In genomic region chr7:73585114-73586032, GRCm38 (mm10) we compare ENCODE assay signal across 8 mouse cellular contexts. TPM values are rescaled to one million over a fixed set of nuclear protein-coding genes. Genes with fewer than 3 reads are reported as not detected.
DNase-seq lines count a peak whose midpoint lies in the region; ATAC-seq lines count a peak whose summit lies in the region.

No protein-coding gene starts in this region.

- no peaks in the 10 kb centered on the region for H3K36me3 ChIP-seq in forebrain, embryonic 10.5 days (replicated peaks)
- H3K36me3 ChIP-seq in forebrain, embryonic 11.5 days (ENCODE audit: control insufficient read depth, insufficient read depth, low read length): no peaks in the 10 kb centered on the region
- H3K36me3 ChIP-seq in midbrain, embryonic 10.5 days: no peaks in the 10 kb centered on the region
- H3K36me3 ChIP-seq in midbrain, embryonic 13.5 days: no peaks in the 10 kb centered on the region
- H3K36me3 ChIP-seq in intestine, embryonic 14.5 days (ENCODE audit: control insufficient read depth, insufficient read depth, low read length): no peaks in the 10 kb centered on the region
- no peaks in the 10 kb centered on the region for H3K36me3 ChIP-seq in neural tube, embryonic 15.5 days

- no peak for DNase-seq in forebrain, embryonic 10.5 days (ENCODE audit: extremely low spot score, low spot score)
- no peak for DNase-seq in forebrain, embryonic 11.5 days (ENCODE audit: low spot score)
- no peak for DNase-seq in midbrain, embryonic 10.5 days (ENCODE audit: low spot score)
- DNase-seq in intestine, embryonic 14.5 days (ENCODE audit: low spot score): peak; percentile 51
- DNase-seq in layer of hippocampus, adult 9-10 months (ENCODE audit: low spot score): no peak
- DNase-seq in cerebellum, postnatal 36 days: no peak

- no peak overlapping the region for H3K4me3 ChIP-seq in forebrain, embryonic 10.5 days
- no peak overlapping the region for H3K4me3 ChIP-seq in forebrain, embryonic 11.5 days (ENCODE audit: low read depth, low read length)
- no peak overlapping the region for H3K4me3 ChIP-seq in midbrain, embryonic 10.5 days
- no peak overlapping the region for H3K4me3 ChIP-seq in midbrain, embryonic 13.5 days (replicated peaks)
- no peak overlapping the region for H3K4me3 ChIP-seq in intestine, embryonic 14.5 days (ENCODE audit: low read depth, low read length)
- no peak overlapping the region for H3K4me3 ChIP-seq in neural tube, embryonic 15.5 days (replicated peaks)

- ATAC-seq in forebrain, embryonic 11.5 days (replicated peaks; ENCODE audit: low FRiP score): no peak
- no peak for ATAC-seq in midbrain, embryonic 13.5 days
- no peak for ATAC-seq in intestine, embryonic 14.5 days (replicated peaks; ENCODE audit: low FRiP score, low TSS enrichment, low read depth)
- ATAC-seq in neural tube, embryonic 15.5 days (ENCODE audit: low FRiP score): no peak

- H3K27ac ChIP-seq in forebrain, embryonic 10.5 days: peak overlapping the region; percentile 81
- H3K27ac ChIP-seq in forebrain, embryonic 11.5 days (ENCODE audit: low read depth, low read length): no peak overlapping the region
- peak overlapping the region; percentile 72 for H3K27ac ChIP-seq in midbrain, embryonic 10.5 days (replicated peaks)
- H3K27ac ChIP-seq in midbrain, embryonic 13.5 days: no peak overlapping the region
- peak overlapping the region; percentile 81 for H3K27ac ChIP-seq in intestine, embryonic 14.5 days (ENCODE audit: low read depth)
- H3K27ac ChIP-seq in neural tube, embryonic 15.5 days (replicated peaks): peak overlapping the region; percentile 60

- H3K4me1 ChIP-seq in forebrain, embryonic 10.5 days: peaks cover 39% of the 10 kb centered on the region
- peaks cover 2% of the 10 kb centered on the region; the same call in 1 of the 2 replicates for H3K4me1 ChIP-seq in forebrain, embryonic 11.5 days (replicated peaks; ENCODE audit: control insufficient read depth, insufficient read depth, low read length)
- peaks cover 44% of the 10 kb centered on the region for H3K4me1 ChIP-seq in midbrain, embryonic 10.5 days
- H3K4me1 ChIP-seq in midbrain, embryonic 13.5 days (replicated peaks): peaks cover 33% of the 10 kb centered on the region
- H3K4me1 ChIP-seq in intestine, embryonic 14.5 days (replicated peaks; ENCODE audit: control insufficient read depth, insufficient read depth, low read length): peaks cover 45% of the 10 kb centered on the region
- peaks cover 20% of the 10 kb centered on the region for H3K4me1 ChIP-seq in neural tube, embryonic 15.5 days

- WGBS in forebrain, embryonic 10.5 days: 85% methylated on average over 21 of the region's 22 CpGs
- WGBS in forebrain, embryonic 11.5 days: 77% methylated on average over 22 of the region's 22 CpGs
- 82% methylated on average over 22 of the region's 22 CpGs for WGBS in midbrain, embryonic 10.5 days
- 80% methylated on average over 22 of the region's 22 CpGs for WGBS in midbrain, embryonic 13.5 days
- WGBS in intestine, embryonic 14.5 days: 67% methylated on average over 21 of the region's 22 CpGs
- 84% methylated on average over 22 of the region's 22 CpGs for WGBS in neural tube, embryonic 15.5 days

- H3K4me2 ChIP-seq in forebrain, embryonic 11.5 days (ENCODE audit: low read depth, low read length, severe bottlenecking): no peak overlapping the region
- H3K4me2 ChIP-seq in midbrain, embryonic 13.5 days (replicated peaks): no peak overlapping the region
- peak overlapping the region; percentile 30; the same call in 1 of the 2 replicates for H3K4me2 ChIP-seq in intestine, embryonic 14.5 days (ENCODE audit: low read length)
- H3K4me2 ChIP-seq in neural tube, embryonic 15.5 days: no peak overlapping the region

- no peaks in the 10 kb centered on the region for H3K27me3 ChIP-seq in forebrain, embryonic 10.5 days (ENCODE audit: poor library complexity, severe bottlenecking)
- H3K27me3 ChIP-seq in forebrain, embryonic 11.5 days (ENCODE audit: control insufficient read depth, insufficient read depth, low read length): no peaks in the 10 kb centered on the region
- peaks cover 18% of the 10 kb centered on the region for H3K27me3 ChIP-seq in midbrain, embryonic 10.5 days (ENCODE audit: low read depth, poor library complexity, severe bottlenecking)
- H3K27me3 ChIP-seq in midbrain, embryonic 13.5 days: 0 out of 2 replicates have a peak, but pooled peaks cover 4% of the 10 kb centered on the region
- no peaks in the 10 kb centered on the region for H3K27me3 ChIP-seq in intestine, embryonic 14.5 days (replicated peaks; ENCODE audit: control insufficient read depth, insufficient read depth, low read length)
- H3K27me3 ChIP-seq in neural tube, embryonic 15.5 days (replicated peaks): no peaks in the 10 kb centered on the region

- no peak overlapping the region for H3K9ac ChIP-seq in forebrain, embryonic 11.5 days (ENCODE audit: low read length)
- no peak overlapping the region for H3K9ac ChIP-seq in midbrain, embryonic 13.5 days (replicated peaks)
- no peak overlapping the region for H3K9ac ChIP-seq in intestine, embryonic 14.5 days (ENCODE audit: low read length)
- no peak overlapping the region; the same call in 1 of the 2 replicates for H3K9ac ChIP-seq in neural tube, embryonic 15.5 days (replicated peaks)

- H3K9me3 ChIP-seq in forebrain, embryonic 10.5 days: no peaks in the 10 kb centered on the region
- no peaks in the 10 kb centered on the region for H3K9me3 ChIP-seq in forebrain, embryonic 11.5 days (ENCODE audit: control insufficient read depth, low read length)
- H3K9me3 ChIP-seq in midbrain, embryonic 10.5 days (replicated peaks): no peaks in the 10 kb centered on the region
- H3K9me3 ChIP-seq in midbrain, embryonic 13.5 days: no peaks in the 10 kb centered on the region
- no peaks in the 10 kb centered on the region for H3K9me3 ChIP-seq in intestine, embryonic 14.5 days (ENCODE audit: control insufficient read depth, low read length)
- no peaks in the 10 kb centered on the region for H3K9me3 ChIP-seq in neural tube, embryonic 15.5 days (replicated peaks)

RNA-seq across cellular contexts. Expression of gene Chd2, which starts 43.7 kb away (rescaled TPM):
- polyA plus RNA-seq in forebrain, embryonic 10.5 days (2016; fragmentation: Nextera tagmentation; extraction: Ambion mirVana): 45.1 and 45.7 TPM in 2 replicates
- polyA plus RNA-seq in forebrain, embryonic 11.5 days (2014; fragmentation: Nextera tagmentation; extraction: Ambion mirVana): 61.0 and 66.1 TPM in 2 replicates
- polyA plus RNA-seq in midbrain, embryonic 10.5 days (2016; fragmentation: Nextera tagmentation; extraction: Ambion mirVana): 39.6 and 48.3 TPM in 2 replicates
- polyA plus RNA-seq in midbrain, embryonic 13.5 days (2015; fragmentation: Nextera tagmentation; extraction: Ambion mirVana): 48.5 and 57.4 TPM in 2 replicates
- polyA plus RNA-seq in intestine, embryonic 14.5 days (2014; fragmentation: Nextera tagmentation; extraction: Ambion mirVana): 50.5 and 68.2 TPM in 2 replicates
- polyA plus RNA-seq in neural tube, embryonic 15.5 days (2015; fragmentation: Nextera tagmentation; extraction: Ambion mirVana): 31.2 and 39.3 TPM in 2 replicates

Comparison
In these comparisons a context has a peak if more than half of its experiments do, and no peak if none do; other contexts are left out.
1. H3K27ac ChIP-seq: peak in forebrain, embryonic 10.5 days (single experiment), midbrain, embryonic 10.5 days (single experiment), intestine, embryonic 14.5 days (single experiment) and neural tube, embryonic 15.5 days (single experiment); none in forebrain, embryonic 11.5 days (single experiment) and midbrain, embryonic 13.5 days (single experiment).